Mouse (Mus musculus): ENCODE data around the gene Wdr76. TPM values are rescaled to one million over a fixed set of nuclear protein-coding genes. Genes with fewer than 3 reads are reported as not detected.
A peak's percentile ranks its signal among the peaks of the same experiment; 100 is the strongest.

The Wdr76 gene
- polyA plus RNA-seq, 1 experiment from 2014 or later = 14.6 TPM

GRCm38 (mm10) chr2:121583468-121584116 is 77.1 kb downstream of the Wdr76 start:
- ATAC-seq (ENCODE audit: low FRiP score) (0 out of 2 replicates have a peak, but pooled peaks have one; percentile 27), DNase-seq (ENCODE audit: low spot score, missing footprints) (no peak)
- Histone ChIP-seq H3K27me3 (ENCODE audit: control insufficient read depth, insufficient read depth, low read length) (no peaks in the 10 kb centered on the region), H3K4me3 (ENCODE audit: low read depth, low read length) (no peak overlapping the region), H3K4me1 (ENCODE audit: control insufficient read depth, insufficient read depth, low read length) (peaks cover 8% of the 10 kb centered on the region), H3K27ac (ENCODE audit: low read depth, low read length) (no peak overlapping the region), H3K4me2 (no peak overlapping the region), H3K9me3 (ENCODE audit: control insufficient read depth, low read length) (no peaks in the 10 kb centered on the region), H3K9ac (ENCODE audit: low read length) (no peak overlapping the region), H3K36me3 (ENCODE audit: control insufficient read depth, insufficient read depth, low read length) (no peaks in the 10 kb centered on the region)
- 66% methylated on average over 13 of the region's 13 CpGs for WGBS

GRCm38 (mm10) chr2:121584705-121585104 is 78.2 kb downstream of the Wdr76 start:
- Histone ChIP-seq H3K9ac (ENCODE audit: low read length) (no peak overlapping the region), H3K36me3 (ENCODE audit: control insufficient read depth, insufficient read depth, low read length) (no peaks in the 10 kb centered on the region), H3K27ac (ENCODE audit: low read depth, low read length) (no peak overlapping the region), H3K9me3 (ENCODE audit: control insufficient read depth, low read length) (no peaks in the 10 kb centered on the region), H3K4me3 (ENCODE audit: low read depth, low read length) (no peak overlapping the region), H3K27me3 (ENCODE audit: control insufficient read depth, insufficient read depth, low read length) (no peaks in the 10 kb centered on the region), H3K4me2 (no peak overlapping the region), H3K4me1 (ENCODE audit: control insufficient read depth, insufficient read depth, low read length) (peaks cover 8% of the 10 kb centered on the region)
- ATAC-seq (ENCODE audit: low FRiP score) = no peak
- WGBS = 76% methylated on average over 5 of the region's 5 CpGs
- no peak for DNase-seq (ENCODE audit: low spot score, missing footprints)

GRCm38 (mm10) chr2:121587523-121588308 is 81.2 kb downstream of the Wdr76 start:
- 33% methylated on average over 12 of the region's 12 CpGs for WGBS
- H3K9me3 ChIP-seq (ENCODE audit: control insufficient read depth, low read length) = no peaks in the 10 kb centered on the region
- H3K4me2 ChIP-seq = no peak overlapping the region
- peaks cover 8% of the 10 kb centered on the region for H3K4me1 ChIP-seq (ENCODE audit: control insufficient read depth, insufficient read depth, low read length)
- no peak overlapping the region for H3K27ac ChIP-seq (ENCODE audit: low read depth, low read length)
- H3K36me3 ChIP-seq (ENCODE audit: control insufficient read depth, insufficient read depth, low read length) = no peaks in the 10 kb centered on the region
- ATAC-seq (ENCODE audit: low FRiP score) (peak; percentile 14; the same call in 1 of the 2 replicates), DNase-seq (ENCODE audit: low spot score, missing footprints) (no peak)
- no peak overlapping the region for H3K9ac ChIP-seq (ENCODE audit: low read length)
- no peaks in the 10 kb centered on the region for H3K27me3 ChIP-seq (ENCODE audit: control insufficient read depth, insufficient read depth, low read length)
- H3K4me3 ChIP-seq (ENCODE audit: low read depth, low read length) = no peak overlapping the region

- H3K36me3 ChIP-seq (ENCODE audit: control insufficient read depth, insufficient read depth, low read length) = no peaks in the 10 kb centered on the region
- peaks cover 8% of the 10 kb centered on the region for H3K4me1 ChIP-seq (ENCODE audit: control insufficient read depth, insufficient read depth, low read length)
- no peak overlapping the region for H3K27ac ChIP-seq (ENCODE audit: low read depth, low read length)
- H3K4me2 ChIP-seq = no peak overlapping the region
- no peaks in the 10 kb centered on the region for H3K9me3 ChIP-seq (ENCODE audit: control insufficient read depth, low read length)
- H3K9ac ChIP-seq (ENCODE audit: low read length) = no peak overlapping the region
- DNase-seq (ENCODE audit: low spot score, missing footprints) = no peak
- H3K27me3 ChIP-seq (ENCODE audit: control insufficient read depth, insufficient read depth, low read length) = no peaks in the 10 kb centered on the region
- no peak overlapping the region for H3K4me3 ChIP-seq (ENCODE audit: low read depth, low read length)
- ATAC-seq (ENCODE audit: low FRiP score) = peak; percentile 38; the same call in 1 of the 2 replicates
- 37% methylated on average over 4 of the region's 4 CpGs for WGBS
These were observed 81.8 kb downstream of the Wdr76 start for GRCm38 (mm10) chr2:121588309-121588694.

GRCm38 (mm10) chr2:121594131-121594530 is 87.6 kb downstream of the Wdr76 start:
- Histone ChIP-seq H3K4me3 (ENCODE audit: low read depth, low read length) (no peak overlapping the region), H3K4me1 (ENCODE audit: control insufficient read depth, insufficient read depth, low read length) (no peaks in the 10 kb centered on the region), H3K27ac (ENCODE audit: low read depth, low read length) (no peak overlapping the region), H3K27me3 (ENCODE audit: control insufficient read depth, insufficient read depth, low read length) (no peaks in the 10 kb centered on the region), H3K9ac (ENCODE audit: low read length) (no peak overlapping the region), H3K36me3 (ENCODE audit: control insufficient read depth, insufficient read depth, low read length) (no peaks in the 10 kb centered on the region), H3K9me3 (ENCODE audit: control insufficient read depth, low read length) (no peaks in the 10 kb centered on the region), H3K4me2 (no peak overlapping the region)
- DNase-seq (ENCODE audit: low spot score, missing footprints) (no peak), ATAC-seq (ENCODE audit: low FRiP score) (no peak)
- WGBS = 71% methylated on average over 3 of the region's 3 CpGs

Other genes starting within 250 kb of the Wdr76 start
- gene Trp53bp1, start 235.3 kb upstream of the Wdr76 start, polyA plus RNA-seq (2014; fragmentation: Nextera tagmentation; extraction: Ambion mirVana) = 132 and 138 TPM in 2 replicates
- gene Map1a, start 217.1 kb upstream of the Wdr76 start, polyA plus RNA-seq (2014; fragmentation: Nextera tagmentation; extraction: Ambion mirVana) = 11.2 and 14.3 TPM in 2 replicates
- 10.3 and 11.2 TPM in 2 replicates for gene Ppip5k1, start 151.3 kb upstream of the Wdr76 start, polyA plus RNA-seq (2014; fragmentation: Nextera tagmentation; extraction: Ambion mirVana)
- 3.8 and 4.1 TPM in 2 replicates for gene Ckmt1, start 149.0 kb upstream of the Wdr76 start, polyA plus RNA-seq (2014; fragmentation: Nextera tagmentation; extraction: Ambion mirVana)
- gene Strc, start 119.6 kb upstream of the Wdr76 start, polyA plus RNA-seq (2014; fragmentation: Nextera tagmentation; extraction: Ambion mirVana) = not detected in 2 replicates
- 505 and 510 TPM in 2 replicates for gene Pdia3, start 92.9 kb upstream of the Wdr76 start, polyA plus RNA-seq (2014; fragmentation: Nextera tagmentation; extraction: Ambion mirVana)
- 1.6 and 2.0 TPM in 2 replicates for gene Catsper2, start 92.9 kb upstream of the Wdr76 start, polyA plus RNA-seq (2014; fragmentation: Nextera tagmentation; extraction: Ambion mirVana)
- gene Ell3, start 62.4 kb upstream of the Wdr76 start, polyA plus RNA-seq (2014; fragmentation: Nextera tagmentation; extraction: Ambion mirVana) = 2.2 and 2.5 TPM in 2 replicates
- 467 and 471 TPM in 2 replicates for gene Serf2, start 57.5 kb upstream of the Wdr76 start, polyA plus RNA-seq (2014; fragmentation: Nextera tagmentation; extraction: Ambion mirVana)
- 118 and 128 TPM in 2 replicates for gene Hypk, start 53.4 kb upstream of the Wdr76 start, polyA plus RNA-seq (2014; fragmentation: Nextera tagmentation; extraction: Ambion mirVana)
- 0.48 and 0.77 TPM in 2 replicates for gene Serinc4, start 49.9 kb upstream of the Wdr76 start, polyA plus RNA-seq (2014; fragmentation: Nextera tagmentation; extraction: Ambion mirVana)
- 69.1 and 76.0 TPM in 2 replicates for gene Mfap1b, start 32.7 kb upstream of the Wdr76 start, polyA plus RNA-seq (2014; fragmentation: Nextera tagmentation; extraction: Ambion mirVana)
- gene Mfap1a, start 58 bp upstream of the Wdr76 start, polyA plus RNA-seq (2014; fragmentation: Nextera tagmentation; extraction: Ambion mirVana) = 27.0 and 27.9 TPM in 2 replicates